Mouse (Mus musculus): ENCODE measurements around the gene Cd28. TPM values are rescaled to one million over a fixed set of nuclear protein-coding genes. Genes with fewer than 3 reads are reported as not detected.

The Cd28 gene
- polyA plus RNA-seq, 1 experiment = 0.58 TPM

Other genes starting within 250 kb of the Cd28 start
- gene Raph1, start 149.7 kb upstream of the Cd28 start, polyA plus RNA-seq (2012; rRNA removed) = 20.2 and 34.7 TPM in 2 replicates
- gene Ctla4, start 170.2 kb downstream of the Cd28 start, polyA plus RNA-seq (2012; rRNA removed) = 0.56 and 0.84 TPM in 2 replicates

Measured in large intestine, adult 2 months (tissue).